Mouse (Mus musculus) E14TG2a.4 (cell line): ENCODE results near the gene Tubb1.

ENCODE experiments used
- H3K27me3 ChIP-seq: 2 replicates; pipeline ENCODE4 v1.6.1; 2014; ENCODE audit warnings: low read length, control low read depth; ENCODE audit not compliant: insufficient read depth
- H3K36me3 ChIP-seq: 2 replicates; pipeline ENCODE4 v1.6.1; 2014; ENCODE audit warnings: low read length, control low read depth; ENCODE audit not compliant: insufficient read depth
- H3K4me1 ChIP-seq: replicated peaks from 2 replicates; pipeline ENCODE4 v1.6.1; 2014; ENCODE audit warnings: low read depth, low read length, control low read depth
- H3K4me3 ChIP-seq: replicated peaks from 2 replicates; pipeline ENCODE4 v1.5.1; 2014; ENCODE audit warnings: mild to moderate bottlenecking, low read length
- H3K9me3 ChIP-seq: 2 replicates; pipeline ENCODE4 v1.6.1; 2014; ENCODE audit warnings: low read length, control low read depth
- CTCF ChIP-seq: conservative IDR thresholded peaks from 2 replicates; pipeline ENCODE4 v1.5.1; 2014; ENCODE audit warnings: low read length
- NANOG ChIP-seq: IDR thresholded peaks from 2 replicates; pipeline ENCODE4 v1.6.1; 2014; ENCODE audit warnings: borderline replicate concordance, low read length, mixed read lengths
- POU5F1 ChIP-seq: IDR thresholded peaks from 2 replicates; pipeline ENCODE4 v1.6.1; 2014; ENCODE audit warnings: low read length, borderline replicate concordance

The Tubb1 gene

DNA sequence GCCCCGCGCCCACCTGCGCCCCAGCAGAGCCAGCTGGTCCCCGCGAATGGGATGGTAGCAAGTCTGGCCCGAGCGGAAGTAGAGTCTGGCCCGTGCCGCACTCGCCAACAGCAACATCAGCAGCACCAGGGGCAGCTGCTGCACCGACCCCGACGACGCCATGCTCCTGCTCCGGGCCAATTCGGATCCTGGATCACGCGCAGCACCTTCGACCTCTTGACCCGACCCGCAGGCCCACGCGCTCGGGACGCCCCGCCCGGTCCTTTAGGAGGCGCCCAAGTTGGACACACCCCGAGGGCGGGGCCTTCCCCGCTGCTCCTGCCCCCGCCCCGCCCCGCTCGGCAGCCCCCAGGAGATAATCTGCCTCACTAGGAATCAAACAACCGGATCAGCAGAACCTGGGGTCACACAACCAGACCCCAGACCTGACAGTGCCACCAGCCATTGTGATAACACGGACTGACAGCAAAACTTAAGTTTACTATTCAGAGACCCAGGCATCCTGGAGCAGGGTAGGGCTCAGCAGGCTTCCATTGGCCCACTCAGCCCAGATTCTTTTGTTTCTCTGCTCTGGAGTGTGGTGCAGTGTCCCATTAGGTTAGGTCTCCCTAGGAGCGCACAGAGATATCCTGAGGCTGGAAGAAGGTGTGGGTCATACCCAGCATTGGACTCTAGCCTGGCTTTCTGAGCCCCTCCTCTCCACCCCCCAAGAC is 11.6 kb upstream of the Tubb1 start, which contains the start of gene Ctsz:
TSS of gene Ctsz (minus strand) at position 303 of the 713 bp plus-strand sequence.
- no peaks in the 10 kb centered on the region for H3K9me3 ChIP-seq
- H3K4me3 ChIP-seq = peak within 1 kb of the TSS; percentile 79
- no peak for TF ChIP-seq NANOG
- no peak for TF ChIP-seq CTCF
- no peak for TF ChIP-seq POU5F1
- peaks cover 60% of the 10 kb centered on the region for H3K4me1 ChIP-seq
- H3K36me3 ChIP-seq = peaks cover 30% of the 10 kb centered on the region
- H3K27me3 ChIP-seq = peaks cover 8% of the 10 kb centered on the region

DNA sequence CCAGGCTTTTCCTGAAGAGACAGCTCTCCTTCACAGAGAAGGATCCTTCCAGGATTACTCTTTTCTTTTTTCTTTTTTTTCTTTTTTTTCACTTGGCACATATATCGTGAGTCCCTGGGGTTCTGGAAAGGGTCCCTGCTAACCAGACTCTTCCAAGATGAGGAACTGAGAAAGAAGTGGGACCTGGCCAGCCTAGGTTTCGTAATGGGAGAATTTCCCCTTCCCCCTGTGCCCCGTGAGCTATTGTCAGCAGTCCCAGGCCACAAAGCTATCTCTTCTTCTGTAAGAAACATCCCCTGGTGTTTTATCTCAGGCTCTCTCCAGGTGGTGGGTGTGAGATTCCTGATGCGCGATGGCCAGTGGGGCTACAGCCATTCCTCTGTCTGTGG is 11.1 kb upstream of the Tubb1 start:
- Histone ChIP-seq H3K36me3 (peaks cover 30% of the 10 kb centered on the region), H3K9me3 (no peaks in the 10 kb centered on the region), H3K4me3 (peak overlapping the region; percentile 79; the same call in 1 of the 2 replicates), H3K4me1 (peaks cover 55% of the 10 kb centered on the region), H3K27me3 (peaks cover 13% of the 10 kb centered on the region)
- TF ChIP-seq NANOG = no peak
- TF ChIP-seq POU5F1 = no peak

DNA sequence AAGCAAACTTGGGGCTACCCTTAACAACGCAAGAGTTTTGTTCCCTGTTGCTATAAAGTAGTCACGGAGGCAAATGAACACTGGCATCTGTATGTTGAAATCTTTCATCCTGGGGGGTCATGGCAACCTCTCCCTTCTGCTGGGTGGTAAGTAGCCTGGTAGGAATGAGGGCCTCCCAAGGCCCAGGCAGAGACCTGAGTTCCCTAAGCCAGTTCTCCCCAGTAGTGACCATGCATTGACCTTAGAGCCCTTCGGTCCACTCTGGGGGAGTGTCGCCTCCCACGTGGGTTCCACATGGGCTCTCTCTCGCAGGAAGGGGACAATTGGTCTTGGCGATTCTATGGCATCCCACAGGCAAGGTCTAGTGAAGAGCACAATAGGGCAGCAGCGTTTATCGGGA is 10.5 kb upstream of the Tubb1 start:
- Histone ChIP-seq H3K27me3 (peaks cover 14% of the 10 kb centered on the region), H3K9me3 (no peaks in the 10 kb centered on the region), H3K4me3 (no peak overlapping the region), H3K4me1 (peaks cover 50% of the 10 kb centered on the region), H3K36me3 (peaks cover 25% of the 10 kb centered on the region)
- TF ChIP-seq NANOG = no peak
- TF ChIP-seq CTCF = no peak
- no peak for TF ChIP-seq POU5F1

DNA sequence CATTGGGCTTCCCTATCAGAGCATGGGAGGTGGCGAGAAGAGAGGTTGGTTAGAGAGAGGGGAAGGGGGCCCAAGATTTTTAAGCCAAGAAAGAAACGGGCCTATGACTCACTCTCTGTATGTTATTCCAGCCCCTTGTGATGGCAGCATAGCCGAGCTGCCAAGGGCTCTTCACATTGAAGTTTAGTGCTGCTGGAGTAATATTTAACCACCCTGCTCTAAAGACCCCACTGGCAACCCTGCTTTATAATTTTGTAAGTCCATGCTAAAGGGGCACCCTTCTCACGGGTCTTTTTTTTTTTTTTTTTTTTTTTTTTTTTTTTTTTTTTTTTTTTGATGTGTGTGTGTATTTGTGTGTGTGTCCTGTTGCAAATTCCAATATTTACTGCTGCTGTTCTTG is 8.6 kb upstream of the Tubb1 start:
- peaks cover 9% of the 10 kb centered on the region for H3K36me3 ChIP-seq
- TF ChIP-seq NANOG (no peak), CTCF (no peak), POU5F1 (no peak)
- H3K4me1 ChIP-seq = peaks cover 32% of the 10 kb centered on the region
- no peaks in the 10 kb centered on the region for H3K9me3 ChIP-seq
- H3K4me3 ChIP-seq = no peak overlapping the region
- H3K27me3 ChIP-seq = peaks cover 32% of the 10 kb centered on the region

DNA sequence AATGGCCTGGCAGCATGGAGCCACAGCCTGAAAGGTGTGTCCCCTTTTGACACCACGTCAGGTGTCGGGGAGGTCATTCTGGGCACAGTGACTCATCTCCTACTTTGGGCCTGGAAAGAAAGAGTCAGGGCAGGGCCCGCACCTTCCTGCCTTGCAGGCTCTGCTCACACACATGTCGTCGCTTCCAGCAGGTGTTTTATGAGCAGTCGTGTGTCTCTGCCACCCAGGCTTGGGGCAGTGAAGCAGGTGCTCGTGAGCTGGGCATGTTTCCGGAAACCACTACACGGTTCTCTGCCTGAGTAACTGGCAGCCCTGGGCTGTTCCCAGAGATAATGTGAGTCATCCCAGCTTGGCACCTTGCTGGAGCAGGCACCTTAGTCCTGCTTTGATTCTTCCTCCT is 8.0 kb upstream of the Tubb1 start:
- no peaks in the 10 kb centered on the region for H3K9me3 ChIP-seq
- H3K27me3 ChIP-seq = peaks cover 36% of the 10 kb centered on the region
- peaks cover 3% of the 10 kb centered on the region; the same call in 1 of the 2 replicates for H3K36me3 ChIP-seq
- H3K4me3 ChIP-seq = no peak overlapping the region
- TF ChIP-seq NANOG (no peak), POU5F1 (no peak), CTCF (no peak)
- H3K4me1 ChIP-seq = peaks cover 27% of the 10 kb centered on the region

DNA sequence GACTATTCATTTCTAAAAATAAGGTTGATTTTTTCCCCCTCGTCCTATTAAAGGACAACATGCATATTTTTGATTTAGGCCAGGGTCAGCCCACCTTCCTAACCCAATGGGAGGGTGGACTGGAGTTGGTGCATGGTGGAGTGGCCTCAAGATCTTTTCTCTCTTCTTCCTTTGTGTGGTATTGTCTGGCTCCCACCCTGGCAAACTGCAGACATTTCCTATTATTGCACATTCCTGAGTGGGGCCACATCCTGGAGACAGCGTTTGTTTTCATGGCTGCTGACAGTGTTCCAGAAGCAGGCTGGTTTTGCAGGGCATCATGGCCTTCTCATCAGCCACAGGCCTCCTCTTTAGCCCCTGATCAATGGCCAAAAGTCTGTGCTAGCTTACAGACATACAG is 7.4 kb upstream of the Tubb1 start:
- TF ChIP-seq POU5F1 = no peak
- no peak for TF ChIP-seq CTCF
- no peak for TF ChIP-seq NANOG
- H3K4me1 ChIP-seq = peaks cover 21% of the 10 kb centered on the region
- H3K36me3 ChIP-seq = no peaks in the 10 kb centered on the region
- H3K9me3 ChIP-seq = no peaks in the 10 kb centered on the region
- H3K27me3 ChIP-seq = peaks cover 39% of the 10 kb centered on the region
- H3K4me3 ChIP-seq = no peak overlapping the region

DNA sequence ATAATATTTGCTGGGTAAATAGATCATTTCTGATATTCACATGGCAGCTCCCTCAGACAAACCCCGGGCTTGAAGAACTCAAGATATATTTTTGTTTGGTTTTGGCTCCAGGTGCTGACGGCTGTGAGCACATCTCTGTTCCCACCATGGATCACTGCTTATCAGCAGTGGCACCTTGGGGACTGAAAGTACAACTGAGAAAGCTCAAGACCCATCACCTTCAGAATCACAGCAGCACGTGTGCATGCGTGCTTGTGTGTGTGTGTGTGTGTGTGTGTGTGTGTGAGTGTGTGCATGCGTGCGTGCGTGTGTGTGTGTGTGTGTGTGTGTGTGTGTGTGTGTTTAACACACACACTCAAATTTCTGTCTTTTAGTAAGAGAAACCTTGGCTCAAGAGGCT is 6.1 kb upstream of the Tubb1 start:
- Histone ChIP-seq H3K9me3 (no peaks in the 10 kb centered on the region), H3K36me3 (no peaks in the 10 kb centered on the region), H3K27me3 (peaks cover 45% of the 10 kb centered on the region), H3K4me3 (no peak overlapping the region), H3K4me1 (peaks cover 12% of the 10 kb centered on the region)
- TF ChIP-seq POU5F1 = no peak
- no peak for TF ChIP-seq CTCF

DNA sequence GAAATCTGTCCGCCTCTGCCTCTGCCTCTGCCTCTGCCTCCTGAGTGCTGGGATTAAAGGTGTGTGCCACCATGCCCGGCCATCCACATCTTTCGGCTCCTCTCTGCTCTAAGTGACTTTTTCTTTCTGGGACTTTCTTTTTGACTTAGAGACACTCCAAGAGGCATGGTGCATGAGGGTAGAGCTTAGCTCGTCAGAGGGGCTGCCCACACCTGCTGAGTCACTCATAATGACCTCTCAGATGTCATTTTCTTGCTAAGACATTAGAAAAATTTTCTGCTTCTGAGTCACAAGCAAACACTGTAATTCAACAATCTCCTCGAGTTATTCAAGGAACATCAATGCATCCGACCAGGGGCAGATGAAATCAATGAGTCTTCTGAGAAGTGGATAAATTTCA is 5.5 kb upstream of the Tubb1 start:
- peaks cover 5% of the 10 kb centered on the region; the same call in 1 of the 2 replicates for H3K4me1 ChIP-seq
- H3K9me3 ChIP-seq = no peaks in the 10 kb centered on the region
- no peaks in the 10 kb centered on the region for H3K36me3 ChIP-seq
- H3K4me3 ChIP-seq = no peak overlapping the region
- TF ChIP-seq POU5F1 = no peak
- TF ChIP-seq NANOG = no peak
- TF ChIP-seq CTCF = no peak
- peaks cover 45% of the 10 kb centered on the region for H3K27me3 ChIP-seq

DNA sequence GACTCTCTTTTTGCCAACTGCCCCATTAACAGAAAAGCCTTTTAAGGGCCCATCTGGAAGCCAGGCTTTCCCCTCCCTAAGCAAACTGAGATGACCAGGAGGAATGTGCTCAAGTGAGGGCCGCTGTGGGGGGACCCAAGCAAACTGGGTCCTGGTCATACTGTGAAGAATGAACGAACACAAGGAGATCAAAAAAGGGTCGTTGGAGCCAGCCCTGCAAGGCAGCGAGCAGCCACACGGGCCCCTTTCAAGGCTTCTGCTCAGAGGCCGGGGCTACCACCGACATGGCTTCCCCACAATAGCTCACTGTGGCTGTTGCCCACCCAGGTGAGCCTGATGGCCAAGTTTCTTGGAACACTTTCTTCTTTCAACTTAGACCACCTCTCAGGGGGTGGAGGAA is 4.0 kb upstream of the Tubb1 start:
- peaks cover 48% of the 10 kb centered on the region for H3K27me3 ChIP-seq
- no peak overlapping the region for H3K4me3 ChIP-seq
- no peaks in the 10 kb centered on the region for H3K36me3 ChIP-seq
- H3K9me3 ChIP-seq = no peaks in the 10 kb centered on the region
- TF ChIP-seq POU5F1 (no peak), NANOG (no peak), CTCF (no peak)
- peaks cover 12% of the 10 kb centered on the region for H3K4me1 ChIP-seq
